Mouse (Mus musculus): ENCODE data around the gene Slc11a2.

DNA sequence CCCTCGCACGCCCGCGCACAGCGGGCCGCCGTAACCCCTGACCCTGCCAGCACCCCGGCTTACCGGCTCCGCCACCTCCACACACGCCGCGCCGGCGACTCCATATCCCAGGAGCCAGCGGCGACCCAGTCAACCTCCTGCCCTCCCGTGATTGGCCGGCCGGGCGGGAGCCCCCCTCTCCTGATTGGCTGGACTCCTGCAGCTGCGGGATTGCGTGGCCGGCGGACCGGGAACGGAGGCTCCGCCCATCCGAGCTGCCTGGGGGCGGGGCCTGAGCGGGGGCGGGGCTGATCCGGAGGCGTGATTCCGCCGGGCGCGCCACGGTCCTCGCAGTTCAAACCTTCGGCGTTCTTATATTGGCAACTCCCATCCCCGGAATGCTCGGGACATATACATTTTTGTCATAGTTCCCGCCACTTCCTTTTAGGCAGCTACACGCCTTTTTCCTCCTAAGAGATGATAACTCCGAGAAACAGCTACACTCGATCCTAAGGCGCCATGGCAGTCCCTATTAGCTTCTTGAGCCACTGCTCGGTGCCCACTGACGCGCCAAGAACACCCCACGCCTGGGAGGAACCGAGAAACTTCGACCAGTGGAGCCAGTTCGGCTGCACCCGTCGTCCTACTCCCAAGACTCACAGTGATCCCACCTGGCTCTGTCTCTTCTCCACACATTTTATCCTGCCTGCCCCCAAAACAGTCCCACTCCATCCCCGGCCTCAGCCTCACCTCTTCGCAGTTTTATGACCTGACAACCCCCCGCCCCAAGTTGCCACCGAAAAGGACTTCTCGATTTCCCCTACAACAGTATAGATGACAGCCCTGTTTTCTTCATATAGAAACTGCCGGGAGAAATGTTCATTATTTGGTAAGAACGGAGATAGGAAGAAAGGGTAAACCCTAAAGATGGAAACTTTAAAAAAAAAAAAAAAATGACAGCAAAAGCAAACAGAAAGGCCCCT lies 1.7 kb downstream of the Slc11a2 start:
- TF ChIP-seq CTCF (IDR thresholded peaks at IDR 0.05; ENCODE audit: low read depth) = no peak
- TF ChIP-seq EP300 (optimal IDR thresholded peaks at IDR 0.05) = no peak

All from stomach, postnatal 0 days (tissue).